Mouse (Mus musculus): Measurements from ENCODE around the gene Foxa3. TPM values are rescaled to one million over a fixed set of nuclear protein-coding genes. Genes with fewer than 3 reads are reported as not detected.

Foxa3 gene
- total RNA-seq, 2 experiments from 2014 or later: not detected

DNA sequence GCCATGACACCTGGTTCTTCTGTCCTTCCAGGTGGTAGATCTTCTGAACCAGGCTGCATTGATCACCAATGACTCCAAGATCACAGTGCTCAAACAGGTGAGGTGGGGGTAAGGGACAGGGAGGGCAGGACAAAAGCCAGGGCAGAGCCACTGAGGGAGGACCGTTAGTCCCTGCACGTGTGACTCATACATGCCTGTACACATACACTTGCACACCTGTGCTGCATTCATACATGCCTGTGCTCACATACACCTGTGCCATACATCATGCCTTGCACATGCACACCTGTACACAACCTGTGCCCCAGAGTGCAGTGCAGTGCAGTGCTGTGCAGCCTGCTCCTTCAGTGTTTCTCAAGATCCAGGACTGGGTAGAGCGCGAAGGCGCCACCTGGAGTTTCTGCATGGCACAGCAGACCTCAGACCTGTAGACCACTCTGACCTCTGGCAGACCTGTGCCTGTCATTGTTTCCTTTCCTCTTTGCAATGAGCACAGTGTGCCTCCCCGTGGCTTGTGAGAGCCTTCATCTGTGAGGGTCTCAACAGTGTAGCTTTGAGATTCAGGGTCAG lies 5.8 kb upstream of the Foxa3 start:
- intact Hi-C loops (cut with DNase I; ENCODE audit: low total_unique reads): no loop called here
- DNase-seq: no peak

- no peak for DNase-seq
- intact Hi-C loops (cut with DNase I; ENCODE audit: low total_unique reads): no loop called here
Observed at GRCm38 (mm10) chr7:19028067-19028466, 4.7 kb upstream of the Foxa3 start.

GRCm38 (mm10) chr7:19024581-19025255 lies 1.4 kb upstream of the Foxa3 start:
- no peak for DNase-seq
- intact Hi-C loops (cut with DNase I; ENCODE audit: low total_unique reads): no loop called here

GRCm38 (mm10) chr7:19024096-19024506 lies 763 bp upstream of the Foxa3 start, which contains the start of gene Sympk:
Gene Sympk (plus strand): TSS chr7:19024377.
- intact Hi-C loops (cut with DNase I; ENCODE audit: low total_unique reads): no loop called here
- DNase-seq: peak; percentile 95

- no peak for DNase-seq
- intact Hi-C loops (cut with DNase I; ENCODE audit: low total_unique reads): no loop called here
Observed at GRCm38 (mm10) chr7:19022189-19022958, 964 bp downstream of the Foxa3 start.

DNA sequence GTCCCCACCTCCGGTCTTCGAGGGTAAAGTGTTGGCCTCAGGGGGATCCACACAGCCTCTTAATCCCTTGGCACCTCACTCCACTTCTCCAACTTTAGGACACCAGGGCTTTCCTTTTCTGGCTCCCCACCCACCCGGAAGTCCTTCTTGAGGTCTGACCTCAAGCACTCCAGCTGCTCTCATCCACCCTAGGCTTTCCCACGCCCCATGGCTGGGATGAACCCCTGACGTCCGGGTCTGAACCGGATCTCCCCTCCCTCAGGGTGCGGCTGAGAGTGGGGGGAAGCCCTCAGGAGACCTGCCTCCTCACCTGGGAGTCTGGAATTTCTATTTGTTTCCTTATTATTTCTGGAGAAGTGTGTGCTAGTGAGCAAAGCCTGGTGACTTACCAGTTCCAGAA lies 2.3 kb downstream of the Foxa3 start:
- intact Hi-C loops (cut with DNase I; ENCODE audit: low total_unique reads): no loop called here
- no peak for DNase-seq

- DNase-seq: no peak
- intact Hi-C loops (cut with DNase I; ENCODE audit: low total_unique reads): no loop called here
Observed at GRCm38 (mm10) chr7:19017909-19018308, 5.4 kb downstream of the Foxa3 start.

DNA sequence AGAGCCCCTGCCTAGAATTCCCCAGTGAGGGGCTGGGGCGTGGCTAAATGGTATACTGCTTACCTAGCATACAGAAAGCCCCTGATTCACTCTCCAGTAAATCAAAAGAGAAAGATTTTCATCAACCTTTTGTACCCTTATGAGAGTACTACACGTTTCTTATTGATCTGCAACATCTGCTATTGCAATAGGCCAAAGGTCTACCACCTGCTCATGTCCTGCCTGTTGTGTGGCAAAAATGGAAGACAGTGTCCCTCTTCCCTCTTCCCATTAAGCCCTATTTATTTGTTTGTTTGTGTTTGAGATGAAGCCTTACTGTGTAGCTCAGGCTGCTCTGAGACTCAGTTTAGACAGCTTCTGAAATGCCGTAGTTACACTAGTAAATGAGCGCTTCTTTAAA lies 7.3 kb downstream of the Foxa3 start:
- intact Hi-C loops (cut with DNase I; ENCODE audit: low total_unique reads): no loop called here
- no peak for DNase-seq

DNA sequence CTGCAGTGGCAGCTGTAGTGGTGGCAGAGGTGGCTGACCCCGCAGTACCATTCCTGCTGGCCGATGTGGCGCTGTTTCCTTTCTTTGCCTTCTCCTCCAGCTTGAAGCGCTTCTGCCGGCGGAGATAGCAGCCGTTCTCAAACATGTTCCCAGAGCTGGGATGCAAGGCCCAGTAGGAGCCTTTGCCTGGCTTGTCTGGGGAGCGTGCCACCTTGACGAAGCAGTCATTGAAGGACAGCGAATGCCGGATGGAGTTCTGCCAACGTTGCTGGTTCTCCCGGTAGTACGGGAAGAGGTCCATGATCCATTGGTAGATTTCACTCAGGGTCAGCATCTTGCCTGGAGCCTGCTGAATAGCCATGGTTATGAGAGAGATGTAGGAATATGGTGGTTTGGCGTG lies 8.9 kb downstream of the Foxa3 start:
- intact Hi-C loops (cut with DNase I; ENCODE audit: low total_unique reads): no loop called here
- no peak for DNase-seq

DNA sequence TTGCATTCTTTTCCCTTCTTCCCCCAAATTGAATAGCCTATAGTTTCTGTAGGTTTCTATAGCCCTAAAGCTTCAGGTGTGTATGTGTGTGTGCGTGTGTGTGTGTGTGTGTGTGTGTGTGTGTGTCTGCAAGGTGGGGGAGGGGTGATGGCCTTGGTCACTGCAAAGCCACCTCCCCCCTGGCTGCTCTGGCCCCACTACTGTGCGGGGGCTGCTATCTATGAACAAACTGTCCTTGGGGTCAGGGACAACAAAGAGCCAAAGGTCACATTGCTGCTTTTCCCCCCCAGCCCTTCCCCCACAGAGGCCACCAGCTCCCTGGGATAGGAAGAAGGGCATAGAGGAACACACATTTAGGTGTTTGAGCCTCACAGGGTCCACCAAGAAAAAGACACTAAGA lies 10.5 kb downstream of the Foxa3 start:
- no peak for DNase-seq
- intact Hi-C loops (cut with DNase I; ENCODE audit: low total_unique reads): no loop called here

DNA sequence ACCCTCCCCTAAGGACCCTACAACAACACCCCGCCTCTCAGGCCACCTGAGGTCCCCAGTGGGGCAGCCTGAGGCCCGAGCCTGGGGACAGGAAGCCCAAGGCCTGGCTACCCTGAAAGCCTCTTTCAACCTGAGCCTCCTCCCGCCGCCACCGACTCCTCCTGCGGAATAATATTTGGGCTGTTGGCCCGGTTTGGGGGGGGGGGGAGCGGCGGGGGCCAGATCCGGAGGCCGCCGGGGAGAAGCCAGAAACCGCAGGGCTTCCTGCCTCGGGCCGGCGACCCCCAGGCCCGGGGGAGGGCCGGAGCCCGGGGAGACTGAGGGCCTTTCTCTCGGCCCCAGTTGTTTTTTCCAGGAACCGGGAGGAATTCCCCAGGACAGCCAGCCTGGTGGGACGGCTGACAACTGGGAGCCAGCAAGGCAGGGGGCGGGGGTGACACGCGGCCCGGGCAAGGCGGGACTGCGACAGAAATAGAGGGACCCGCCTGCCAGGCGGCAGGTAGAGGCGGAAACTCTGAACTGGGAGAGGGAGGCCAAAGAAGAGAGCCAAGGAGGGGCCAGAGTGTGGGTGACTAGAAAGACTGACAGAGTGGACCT lies 11.2 kb downstream of the Foxa3 start:
- intact Hi-C loops (cut with DNase I; ENCODE audit: low total_unique reads): no loop called here
- DNase-seq: peak; percentile 50

GRCm38 (mm10) chr7:19010581-19010980 lies 12.8 kb downstream of the Foxa3 start:
- intact Hi-C loops (cut with DNase I; ENCODE audit: low total_unique reads): no loop called here
- no peak for DNase-seq

DNA sequence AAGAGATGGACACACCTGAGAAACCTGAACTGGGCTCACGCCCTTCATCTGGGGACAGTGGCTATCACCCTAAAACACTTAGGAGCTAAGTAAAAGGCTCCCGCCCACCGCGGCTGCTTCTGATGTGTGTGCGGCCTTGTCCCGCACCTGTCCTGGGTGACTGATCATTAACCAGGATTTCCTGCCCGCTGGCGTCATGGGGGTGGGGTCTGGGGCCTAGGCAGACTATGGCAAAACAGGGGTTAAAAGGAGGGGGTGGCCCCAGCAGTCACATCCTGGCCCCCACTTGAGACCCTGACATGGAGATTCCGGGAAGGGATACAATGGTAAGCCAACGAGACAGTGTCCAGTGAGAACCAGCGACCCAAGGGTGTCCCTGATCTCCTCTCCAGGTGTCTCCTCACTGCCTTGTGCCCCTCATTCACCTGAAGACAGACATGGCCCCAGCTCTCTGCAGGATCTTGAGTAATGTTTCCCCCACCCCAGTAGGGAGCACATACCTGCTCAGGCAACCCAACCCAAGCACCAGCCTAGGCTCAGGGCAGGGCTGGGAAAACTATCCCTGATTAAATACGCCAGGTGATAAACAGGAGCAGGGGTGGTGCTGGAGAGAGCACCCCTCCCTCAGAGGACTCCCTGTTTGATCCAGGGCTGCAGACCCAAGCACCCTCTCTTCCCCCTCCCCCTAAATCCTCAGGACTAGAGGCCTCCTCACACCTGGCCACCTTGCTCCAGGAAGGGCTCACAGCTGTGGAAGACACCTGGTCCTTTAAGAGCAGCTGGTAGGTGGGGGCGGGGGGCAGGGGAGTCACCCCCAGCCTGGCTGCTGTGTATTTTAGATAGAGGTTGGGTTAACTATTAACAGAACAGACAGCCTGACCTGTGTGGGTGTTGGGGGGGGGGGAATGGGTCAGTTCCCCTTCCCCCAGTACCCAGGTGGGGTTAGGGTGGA lies 16.0 kb downstream of the Foxa3 start:
- intact Hi-C loops (cut with DNase I; ENCODE audit: low total_unique reads): no loop called here
- DNase-seq: no peak

GRCm38 (mm10) chr7:19006476-19006875 lies 16.9 kb downstream of the Foxa3 start:
- intact Hi-C loops (cut with DNase I; ENCODE audit: low total_unique reads): no loop called here
- peak; percentile 81 for DNase-seq

DNA sequence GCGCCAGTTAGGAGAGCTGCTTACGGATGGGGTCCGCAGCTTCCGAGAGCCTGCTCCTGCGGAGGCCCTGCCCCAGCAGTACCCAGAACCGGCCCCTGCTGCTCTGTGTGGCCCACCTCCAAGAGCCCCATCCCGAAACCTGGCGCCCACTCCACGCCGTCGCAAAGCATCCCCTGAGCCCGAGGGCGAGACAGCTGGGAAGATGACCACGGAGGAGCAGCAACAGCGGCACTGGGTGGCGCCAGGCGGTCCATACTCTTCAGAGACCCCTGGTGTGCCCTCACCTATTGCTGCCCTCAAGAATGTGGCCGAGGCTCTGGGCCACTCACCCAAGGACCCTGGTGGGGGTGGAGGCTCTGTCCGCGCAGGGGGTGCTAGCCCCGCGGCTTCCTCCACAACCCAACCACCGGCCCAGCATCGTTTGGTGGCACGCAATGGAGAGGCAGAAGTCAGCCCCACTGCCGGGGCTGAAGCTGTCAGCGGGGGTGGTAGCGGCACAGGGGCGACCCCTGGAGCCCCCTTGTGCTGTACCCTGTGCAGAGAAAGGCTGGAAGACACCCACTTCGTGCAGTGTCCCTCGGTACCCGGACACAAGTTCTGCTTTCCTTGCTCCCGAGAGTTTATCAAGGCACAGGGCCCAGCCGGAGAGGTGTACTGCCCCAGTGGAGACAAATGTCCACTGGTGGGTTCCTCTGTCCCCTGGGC lies 17.8 kb downstream of the Foxa3 start:
- no peak for DNase-seq
- intact Hi-C loops (cut with DNase I; ENCODE audit: low total_unique reads): no loop called here

DNA sequence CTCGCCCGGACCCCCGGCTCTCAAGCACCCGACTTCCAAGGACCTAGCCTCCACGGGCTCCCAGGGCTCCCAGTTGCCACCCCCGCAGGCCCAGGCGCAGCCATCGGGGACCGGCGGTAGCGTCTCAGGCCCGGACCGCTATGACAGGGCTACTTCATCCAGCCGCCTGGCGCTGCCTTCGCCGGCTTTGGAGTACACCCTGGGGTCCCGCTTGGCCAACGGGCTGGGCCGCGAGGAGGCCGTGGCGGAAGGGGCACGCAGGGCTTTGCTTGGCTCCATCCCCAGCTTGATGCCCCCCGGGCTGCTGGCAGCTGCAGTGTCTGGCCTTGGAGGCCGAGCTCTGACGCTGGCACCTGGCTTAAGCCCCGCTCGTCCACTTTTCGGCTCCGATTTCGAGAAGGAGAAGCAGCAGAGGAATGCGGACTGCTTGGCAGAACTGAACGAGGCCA lies 18.7 kb downstream of the Foxa3 start:
- intact Hi-C loops (cut with DNase I; ENCODE audit: low total_unique reads): no loop called here
- peak; percentile 49 for DNase-seq

- peak; percentile 94 for DNase-seq
- intact Hi-C loops (cut with DNase I; ENCODE audit: low total_unique reads): no loop called here
Observed at GRCm38 (mm10) chr7:19003902-19004630, 19.3 kb downstream of the Foxa3 start, which contains the start of gene Irf2bp1. Gene Irf2bp1 (plus strand): TSS chr7:19004044.

Data from gastrocnemius, postnatal 14 days (tissue).